Mouse (Mus musculus) lung, adult 2 months (tissue): ENCODE measurements around the gene Gm4177.
"Not testable (repeated sequence)": the region's sequence is repeated elsewhere in the genome, so short reads cannot be mapped to it uniquely, and the experiment has no call there.

ENCODE experiments used
- CTCF ChIP-seq: fragments of 200-500 bp; IDR thresholded peaks from 2 replicates; pipeline ENCODE4 v1.5.1; 2011; ENCODE audit warnings: mild to moderate bottlenecking, low read length, control low read depth; ENCODE audit not compliant: insufficient read depth
- POLR2A ChIP-seq: fragments of 200-500 bp; IDR thresholded peaks from 2 replicates; pipeline ENCODE4 v1.6.1; 2011; ENCODE audit warnings: low read depth, mild to moderate bottlenecking, control low read depth, low read length, borderline replicate concordance; ENCODE audit errors: extremely low read depth

- not testable (repeated sequence) for TF ChIP-seq CTCF, POLR2A
Observed at GRCm38 (mm10) chr7:21796628-21797027, at the start of gene Gm4177.
